Comparison of ENCODE assay signal across 1 mouse cellular context in genomic region chr8:124700271-124700670, GRCm38 (mm10).
TF ChIP-seq lines count a peak whose summit lies in the region.

No protein-coding gene starts in this region.

TF ChIP-seq in CH12.LX, 34 proteins besides CTCF, POLR2A, EP300 and RAD21:
- TF ChIP-seq MAZ (IDR thresholded peaks at IDR 0.05; ENCODE audit: low read depth, low read length) (no peak), BHLHE40 (IDR thresholded peaks at IDR 0.05; ENCODE audit: low read depth, low read length) (no peak)
TF ChIP-seq in CH12.LX: peak in this region for 0.
